Mouse (Mus musculus) midbrain, embryonic 12.5 days (tissue): ENCODE results near the gene Slc6a17. TPM values are rescaled to one million over a fixed set of nuclear protein-coding genes. Genes with fewer than 3 reads are reported as not detected.

ENCODE experiments used
- ATAC-seq: fragments of 200-750 bp; cut with Nextera tagmentation; 2 replicates; pipeline ENCODE4 v1.8.0; 2017; ENCODE audit warnings: low read depth, moderate TSS enrichment, moderate library complexity; ENCODE audit not compliant: low FRiP score
- H3K27ac ChIP-seq: fragments of 300-500 bp; sonication (generic); replicated peaks from 2 replicates; pipeline ENCODE4 v1.5.1; 2016; ENCODE audit warnings: mild to moderate bottlenecking
- H3K27me3 ChIP-seq: fragments of 300-500 bp; sonication (generic); 2 replicates; pipeline ENCODE4 v1.6.1; 2016; ENCODE audit warnings: mild to moderate bottlenecking
- H3K36me3 ChIP-seq: fragments of 300-500 bp; sonication (generic); 2 replicates; pipeline ENCODE4 v1.6.1; 2016
- H3K4me1 ChIP-seq: fragments of 300-500 bp; sonication (generic); 2 replicates; pipeline ENCODE4 v1.6.1; 2016
- H3K4me2 ChIP-seq: fragments of 300-500 bp; sonication (generic); replicated peaks from 2 replicates; pipeline ENCODE4 v1.6.1; 2016; ENCODE audit warnings: mild to moderate bottlenecking, moderate library complexity
- H3K4me3 ChIP-seq: fragments of 300-500 bp; sonication (generic); 2 replicates; pipeline ENCODE4 v1.5.1; 2016; ENCODE audit warnings: mild to moderate bottlenecking
- H3K9ac ChIP-seq: fragments of 300-500 bp; sonication (generic); replicated peaks from 2 replicates; pipeline ENCODE4 v1.6.1; 2016; ENCODE audit warnings: mild to moderate bottlenecking, moderate library complexity
- H3K9me3 ChIP-seq: fragments of 300-500 bp; sonication (generic); 2 replicates; pipeline ENCODE4 v1.6.1; 2016; ENCODE audit warnings: mild to moderate bottlenecking
- WGBS: fragments of 180-500 bp; shearing (Covaris S2); methylation state at CpG from one replicate; pipeline ENCODE4 v1.1.7; 2016; 5-methylcytosine and 5-hydroxymethylcytosine counted together
- polyA plus RNA-seq: library from polyadenylated mRNA; unstranded; fragments of >200 nt; fragmentation: Nextera tagmentation; extraction: Ambion mirVana; gene quantifications from 2 replicates; pipeline ENCODE4 v1.2.1, GENCODE M21; 2016

Slc6a17 gene
- polyA plus RNA-seq, 1 experiment from 2014 or later, result 4.2 TPM

DNA sequence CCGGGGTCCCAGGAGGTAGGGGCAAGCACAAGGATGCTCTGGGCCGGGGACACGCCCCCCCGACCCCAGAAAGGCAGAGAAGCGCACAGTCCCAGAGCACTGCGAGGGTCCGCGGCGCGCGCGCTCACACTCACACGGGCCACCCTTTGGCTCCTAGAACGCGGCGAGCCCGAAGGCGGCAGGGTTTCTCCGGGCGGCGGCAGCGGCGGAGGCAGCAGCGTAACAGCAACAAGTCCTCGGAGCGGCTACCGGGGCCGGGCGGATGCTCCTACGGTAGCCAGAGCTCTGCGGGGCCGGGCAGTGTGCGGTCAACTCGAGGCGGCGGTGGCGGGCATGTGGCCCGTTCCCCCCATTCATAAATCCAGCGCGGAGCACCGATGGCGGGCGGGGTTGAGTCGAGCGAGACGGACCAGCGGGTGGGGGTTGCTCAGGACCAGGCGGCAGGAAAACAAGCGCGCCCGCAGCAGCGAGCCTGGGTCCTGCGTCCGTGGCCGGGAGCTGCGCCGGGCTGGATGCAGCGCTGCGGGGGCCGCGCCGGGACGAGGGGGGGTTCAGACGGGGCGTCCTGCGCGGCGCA is 58.5 kb downstream of the Slc6a17 start, which contains the start of gene Kcnc4:
TSS of gene Kcnc4 (minus strand) at position 357 of the 577 bp plus-strand sequence.
- under 1% methylated on average over 67 of the region's 68 CpGs for WGBS
- H3K4me3 ChIP-seq, result peak within 1 kb of the TSS; percentile 47
- peak within 1 kb of the TSS; percentile 88 for H3K4me2 ChIP-seq
- no peaks in the 10 kb centered on the region for H3K9me3 ChIP-seq
- H3K27ac ChIP-seq, result no peak within 1 kb of the TSS
- peaks cover 94% of the 10 kb centered on the region for H3K27me3 ChIP-seq
- ATAC-seq, result peak; percentile 52
- H3K9ac ChIP-seq, result peak within 1 kb of the TSS; percentile 49
- no peaks in the 10 kb centered on the region for H3K36me3 ChIP-seq
- H3K4me1 ChIP-seq, result peaks cover 25% of the 10 kb centered on the region

DNA sequence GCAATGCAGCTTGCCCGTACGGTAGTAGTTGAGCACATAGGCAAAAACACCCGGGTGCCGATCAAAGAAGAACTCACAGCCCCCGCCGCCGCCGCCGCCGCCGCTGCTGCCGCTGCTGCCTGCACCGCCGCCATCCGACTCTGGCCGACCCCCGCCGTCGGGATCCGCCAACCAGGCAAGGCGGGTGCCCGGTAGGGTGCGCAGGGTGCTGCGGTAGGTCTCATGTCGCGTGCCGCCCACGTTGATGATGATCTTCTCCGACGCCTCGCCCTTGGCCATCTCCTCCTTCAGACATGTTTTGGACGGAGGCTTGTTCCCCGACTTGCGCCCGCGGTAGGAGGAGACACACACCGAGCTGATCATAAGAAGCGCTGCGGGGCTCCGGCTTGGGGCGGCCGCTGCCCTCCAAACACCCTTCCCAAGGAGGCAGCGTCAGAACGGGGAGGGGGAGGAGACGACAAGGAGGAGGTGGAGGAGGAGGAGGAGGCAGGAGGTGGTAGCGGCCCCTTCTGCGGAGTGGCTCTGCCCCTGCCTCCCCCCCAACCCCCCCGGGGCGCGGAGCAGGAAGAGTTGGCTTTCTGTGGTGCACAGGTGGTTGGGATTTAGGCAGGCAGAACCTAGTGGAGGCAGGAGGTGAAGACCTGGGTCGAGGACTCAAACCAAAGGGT is 59.2 kb downstream of the Slc6a17 start:
- no peak overlapping the region for H3K27ac ChIP-seq
- H3K4me3 ChIP-seq, result peak overlapping the region; percentile 47
- under 1% methylated on average over 51 of the region's 51 CpGs for WGBS
- H3K9me3 ChIP-seq, result no peaks in the 10 kb centered on the region
- peak overlapping the region; percentile 88 for H3K4me2 ChIP-seq
- H3K27me3 ChIP-seq, result peaks cover 94% of the 10 kb centered on the region
- ATAC-seq, result no peak
- peak overlapping the region; percentile 49; the same call in 1 of the 2 replicates for H3K9ac ChIP-seq
- no peaks in the 10 kb centered on the region for H3K36me3 ChIP-seq
- H3K4me1 ChIP-seq, result peaks cover 25% of the 10 kb centered on the region

DNA sequence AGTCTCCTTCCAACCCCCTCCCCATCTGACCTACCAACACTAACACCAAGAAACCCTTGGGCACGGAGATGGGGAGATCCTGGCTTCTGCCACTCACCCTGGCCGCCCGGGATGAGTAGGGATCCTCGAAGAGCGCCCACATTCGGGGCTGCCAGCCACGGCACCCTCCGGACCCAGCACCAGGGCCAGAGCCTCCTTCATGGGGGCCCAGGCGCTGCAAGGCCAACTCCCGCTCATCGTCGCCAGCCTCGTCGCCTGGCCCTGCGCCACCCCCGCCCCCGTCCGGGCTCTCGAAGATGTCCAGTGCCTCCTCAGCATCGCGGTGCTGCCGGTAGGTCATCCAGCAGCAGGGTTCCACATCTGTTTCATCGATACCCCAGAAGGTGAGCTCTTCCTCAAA is 59.7 kb downstream of the Slc6a17 start:
- Histone ChIP-seq H3K27me3 (peaks cover 94% of the 10 kb centered on the region), H3K36me3 (no peaks in the 10 kb centered on the region), H3K4me2 (peak overlapping the region; percentile 88), H3K4me3 (peak overlapping the region; percentile 47), H3K9ac (no peak overlapping the region), H3K9me3 (no peaks in the 10 kb centered on the region), H3K4me1 (peaks cover 25% of the 10 kb centered on the region), H3K27ac (no peak overlapping the region)
- WGBS, result 4% methylated on average over 23 of the region's 23 CpGs
- ATAC-seq, result no peak

DNA sequence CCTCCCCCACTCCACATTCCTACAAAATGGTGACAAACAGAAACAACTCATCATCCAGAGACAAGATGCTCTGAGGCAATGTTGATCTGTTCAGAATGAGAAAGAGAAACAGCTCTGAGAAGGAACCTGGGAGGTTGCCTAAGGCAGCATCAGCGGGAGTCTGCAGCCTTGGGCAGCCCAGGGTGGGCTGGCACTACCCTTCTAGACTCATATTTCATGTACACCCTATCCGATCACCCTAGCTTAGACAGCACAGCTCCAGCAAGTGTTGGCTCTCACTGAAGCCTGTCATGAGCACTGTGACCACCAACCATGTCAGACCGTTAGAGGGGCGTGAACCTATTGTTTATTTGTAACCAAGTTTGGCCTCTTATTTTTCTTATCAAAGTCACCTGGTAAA is 63.5 kb downstream of the Slc6a17 start:
- peaks cover 58% of the 10 kb centered on the region for H3K27me3 ChIP-seq
- WGBS, result 89% methylated on average over 4 of the region's 4 CpGs
- H3K4me2 ChIP-seq, result no peak overlapping the region
- peaks cover 14% of the 10 kb centered on the region for H3K4me1 ChIP-seq
- no peak overlapping the region for H3K27ac ChIP-seq
- no peak for ATAC-seq
- H3K4me3 ChIP-seq, result no peak overlapping the region
- no peak overlapping the region for H3K9ac ChIP-seq
- H3K36me3 ChIP-seq, result no peaks in the 10 kb centered on the region
- H3K9me3 ChIP-seq, result no peaks in the 10 kb centered on the region

DNA sequence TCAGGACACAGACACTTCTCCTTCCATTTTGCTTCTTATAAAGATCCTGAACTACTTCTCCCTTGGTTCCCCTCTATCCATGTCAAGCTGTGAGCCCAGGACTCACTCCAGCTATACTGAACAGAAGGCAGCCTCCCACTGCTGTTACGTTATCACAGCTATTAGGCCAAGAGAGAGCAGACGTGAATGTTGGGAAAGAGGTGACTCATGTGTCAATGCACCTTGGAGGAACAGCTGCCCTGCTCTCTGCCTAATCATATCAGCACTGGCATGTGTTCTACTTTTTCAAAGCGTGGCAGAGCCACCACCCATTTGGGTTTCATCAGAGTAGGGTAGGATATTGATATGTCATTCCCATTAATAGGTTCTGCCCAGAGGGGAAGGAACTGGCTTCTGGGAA is 71.0 kb downstream of the Slc6a17 start:
- H3K27me3 ChIP-seq, result no peaks in the 10 kb centered on the region
- no peaks in the 10 kb centered on the region for H3K9me3 ChIP-seq
- WGBS, result 82% methylated on average over 3 of the region's 3 CpGs
- H3K4me2 ChIP-seq, result no peak overlapping the region
- H3K9ac ChIP-seq, result no peak overlapping the region
- no peaks in the 10 kb centered on the region for H3K4me1 ChIP-seq
- H3K36me3 ChIP-seq, result no peaks in the 10 kb centered on the region
- no peak overlapping the region for H3K27ac ChIP-seq
- no peak overlapping the region for H3K4me3 ChIP-seq
- no peak for ATAC-seq

DNA sequence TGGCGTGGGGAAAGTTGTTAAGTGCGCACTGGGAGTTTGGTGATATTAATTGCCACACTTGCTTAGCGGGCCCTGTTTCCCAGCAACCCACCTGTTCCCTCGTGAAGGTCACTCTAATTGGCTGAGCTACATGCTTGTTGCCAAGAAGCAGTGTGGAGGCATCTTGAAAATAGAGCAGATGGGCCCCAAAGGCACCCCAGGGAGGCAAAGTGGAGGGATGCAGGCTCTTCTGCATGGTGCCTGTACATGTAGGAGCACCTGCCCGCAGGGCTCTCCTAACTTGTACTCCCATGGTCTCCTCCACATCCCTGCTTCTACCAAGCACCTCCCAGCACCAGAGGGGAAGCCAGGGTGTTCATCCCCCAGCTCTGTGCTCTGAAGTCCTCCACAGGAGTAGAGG is 74.0 kb downstream of the Slc6a17 start:
- no peaks in the 10 kb centered on the region for H3K36me3 ChIP-seq
- no peaks in the 10 kb centered on the region for H3K9me3 ChIP-seq
- H3K4me1 ChIP-seq, result no peaks in the 10 kb centered on the region
- H3K27ac ChIP-seq, result no peak overlapping the region
- no peak overlapping the region for H3K4me3 ChIP-seq
- WGBS, result 82% methylated on average over 5 of the region's 5 CpGs
- ATAC-seq, result no peak
- H3K9ac ChIP-seq, result no peak overlapping the region
- no peak overlapping the region for H3K4me2 ChIP-seq
- H3K27me3 ChIP-seq, result no peaks in the 10 kb centered on the region; the same call in 1 of the 2 replicates

DNA sequence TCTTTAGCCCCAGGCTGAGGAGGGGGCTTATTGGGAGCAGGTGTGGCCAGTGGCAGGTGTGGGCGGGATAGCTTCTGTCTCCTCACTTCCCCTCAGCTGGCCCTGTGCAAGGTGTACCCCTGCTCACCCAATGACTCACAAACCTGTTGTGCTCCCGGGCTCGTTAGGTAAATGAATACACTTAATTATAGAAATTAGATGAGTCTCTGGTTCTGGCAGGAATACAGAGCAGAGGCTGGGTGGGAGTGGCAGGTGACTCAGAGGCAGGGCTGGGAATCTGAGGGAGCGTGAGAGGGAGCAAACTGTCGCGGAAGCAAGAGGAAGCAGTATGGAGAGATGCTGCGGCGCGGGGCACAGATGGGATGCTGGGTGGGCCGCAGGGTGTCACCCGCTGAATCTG is 75.6 kb downstream of the Slc6a17 start:
- no peak for ATAC-seq
- H3K9me3 ChIP-seq, result no peaks in the 10 kb centered on the region
- H3K4me1 ChIP-seq, result no peaks in the 10 kb centered on the region
- H3K36me3 ChIP-seq, result no peaks in the 10 kb centered on the region
- 87% methylated on average over 11 of the region's 11 CpGs for WGBS
- no peak overlapping the region for H3K4me2 ChIP-seq
- no peak overlapping the region for H3K27ac ChIP-seq
- H3K4me3 ChIP-seq, result no peak overlapping the region
- no peak overlapping the region for H3K9ac ChIP-seq
- no peaks in the 10 kb centered on the region; the same call in 1 of the 2 replicates for H3K27me3 ChIP-seq

DNA sequence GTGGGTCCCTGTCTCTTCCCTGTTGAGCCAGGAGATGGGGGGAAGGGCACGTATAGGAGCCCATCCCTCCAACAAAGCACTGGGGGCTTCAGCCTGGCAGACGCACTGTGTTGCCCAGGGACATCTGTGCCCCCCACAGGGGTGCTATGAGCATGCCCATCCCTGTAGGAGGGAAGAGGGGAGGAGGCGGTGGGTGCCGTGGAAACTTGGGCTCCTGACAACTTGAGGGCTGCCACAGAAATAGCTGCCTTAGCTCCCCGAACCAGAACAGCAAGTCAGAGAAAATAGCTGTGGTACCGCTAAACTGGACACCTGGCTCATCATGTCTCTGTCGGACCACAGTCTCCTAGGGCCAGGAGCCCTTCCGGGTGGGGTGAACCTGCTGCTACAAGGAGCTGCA is 76.5 kb downstream of the Slc6a17 start:
- Histone ChIP-seq H3K4me2 (no peak overlapping the region), H3K4me3 (no peak overlapping the region), H3K27me3 (no peaks in the 10 kb centered on the region; the same call in 1 of the 2 replicates), H3K36me3 (no peaks in the 10 kb centered on the region), H3K9me3 (no peaks in the 10 kb centered on the region), H3K27ac (no peak overlapping the region), H3K4me1 (no peaks in the 10 kb centered on the region), H3K9ac (no peak overlapping the region)
- 81% methylated on average over 8 of the region's 8 CpGs for WGBS
- no peak for ATAC-seq

DNA sequence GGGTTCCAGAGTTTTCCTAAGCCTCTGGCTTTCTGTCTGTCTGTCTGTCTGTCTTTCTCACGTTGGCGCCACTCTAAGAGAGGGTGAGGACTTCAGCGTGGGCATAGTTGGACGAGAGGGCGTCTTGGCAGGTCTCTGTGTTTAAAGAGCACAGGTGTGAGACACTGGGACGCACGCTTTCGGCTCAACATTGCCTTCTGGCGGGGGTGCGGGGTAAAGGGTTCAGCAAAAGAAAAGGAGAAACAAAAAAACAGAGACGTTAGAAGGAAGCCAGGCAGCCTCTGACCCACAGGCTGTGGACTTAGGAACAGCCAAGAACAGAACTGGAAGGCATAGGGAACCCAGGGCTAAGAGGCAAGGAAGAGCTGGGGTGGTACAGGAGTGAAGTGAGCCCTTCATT is 78.5 kb downstream of the Slc6a17 start:
- Histone ChIP-seq H3K4me3 (no peak overlapping the region), H3K9me3 (no peaks in the 10 kb centered on the region), H3K4me1 (no peaks in the 10 kb centered on the region), H3K27me3 (no peaks in the 10 kb centered on the region; the same call in 1 of the 2 replicates), H3K36me3 (no peaks in the 10 kb centered on the region), H3K27ac (no peak overlapping the region), H3K9ac (no peak overlapping the region), H3K4me2 (no peak overlapping the region)
- 85% methylated on average over 11 of the region's 11 CpGs for WGBS
- no peak for ATAC-seq

DNA sequence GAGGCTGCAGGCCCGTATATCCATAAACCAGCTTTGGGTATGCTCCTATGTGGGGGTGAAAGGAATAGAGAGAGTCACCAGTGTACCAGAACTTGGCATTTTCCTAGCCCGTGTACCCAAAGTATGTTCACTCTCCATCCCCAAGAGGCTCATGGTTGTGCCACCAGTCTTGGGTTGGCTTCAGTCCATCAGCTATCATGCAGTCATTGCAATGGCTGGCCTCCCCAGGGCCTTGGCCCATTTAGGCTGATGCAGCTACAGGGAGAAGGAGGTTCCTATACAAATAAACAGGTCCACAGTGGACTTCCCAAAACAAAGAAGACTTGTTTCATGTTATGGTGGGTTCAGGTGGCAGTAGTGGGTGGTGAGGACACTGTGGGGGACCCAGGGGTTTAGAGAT is 80.2 kb downstream of the Slc6a17 start:
- WGBS, result 87% methylated on average over 2 of the region's 2 CpGs
- Histone ChIP-seq H3K36me3 (no peaks in the 10 kb centered on the region), H3K4me2 (no peak overlapping the region), H3K27me3 (no peaks in the 10 kb centered on the region; the same call in 1 of the 2 replicates), H3K9ac (no peak overlapping the region), H3K4me1 (peaks cover 2% of the 10 kb centered on the region; the same call in 1 of the 2 replicates), H3K4me3 (no peak overlapping the region), H3K9me3 (no peaks in the 10 kb centered on the region), H3K27ac (no peak overlapping the region)
- no peak for ATAC-seq

DNA sequence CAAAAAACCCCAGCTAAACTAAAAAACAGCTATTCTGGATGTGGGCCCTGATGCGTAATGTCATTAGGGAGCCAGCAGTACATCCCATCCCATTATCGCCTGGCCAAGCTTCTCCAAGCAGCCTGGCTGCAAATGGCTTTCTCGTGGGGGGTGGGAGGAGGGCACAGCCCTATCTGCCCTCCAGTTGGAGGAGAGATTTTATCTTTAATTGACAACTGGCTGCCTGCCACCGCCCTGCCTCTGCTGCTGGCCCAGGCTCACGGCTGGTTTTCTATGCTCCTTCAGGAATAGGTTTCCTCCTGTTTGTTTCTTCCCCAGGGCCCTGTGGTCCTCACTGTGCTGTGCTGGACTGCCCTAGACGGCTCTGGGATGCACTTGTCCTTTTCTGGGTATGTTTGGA is 81.4 kb downstream of the Slc6a17 start:
- H3K27me3 ChIP-seq, result no peaks in the 10 kb centered on the region; the same call in 1 of the 2 replicates

DNA sequence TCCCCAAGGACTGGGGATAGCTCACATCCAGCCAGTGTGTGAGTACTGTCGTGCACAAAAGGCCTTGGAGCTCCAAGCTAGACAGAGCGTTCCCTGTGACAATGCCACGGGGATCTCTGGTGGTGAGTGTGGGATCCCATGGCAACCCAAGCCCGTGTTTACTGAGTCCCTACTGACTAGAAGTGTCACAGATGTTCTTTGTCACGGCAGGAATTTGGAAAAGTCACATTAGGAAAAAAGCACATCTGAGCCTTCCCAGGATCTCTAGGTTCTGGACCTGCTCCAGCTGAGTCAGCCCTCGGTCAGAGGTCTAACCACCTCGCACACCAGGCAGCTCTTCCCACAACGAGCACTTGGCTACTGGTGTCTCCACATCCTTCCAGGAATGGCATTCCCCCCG is 84.2 kb downstream of the Slc6a17 start:
- no peak for ATAC-seq
- H3K4me2 ChIP-seq, result no peak overlapping the region
- H3K9ac ChIP-seq, result no peak overlapping the region
- H3K9me3 ChIP-seq, result no peaks in the 10 kb centered on the region
- no peak overlapping the region for H3K27ac ChIP-seq
- 59% methylated on average over 9 of the region's 9 CpGs for WGBS
- H3K36me3 ChIP-seq, result no peaks in the 10 kb centered on the region
- H3K4me3 ChIP-seq, result no peak overlapping the region
- H3K4me1 ChIP-seq, result peaks cover 5% of the 10 kb centered on the region; the same call in 1 of the 2 replicates
- no peaks in the 10 kb centered on the region for H3K27me3 ChIP-seq

More for the DNA sequence above, 81.4 kb downstream of the Slc6a17 start:
- H3K4me2 ChIP-seq, result no peak overlapping the region
- no peak overlapping the region for H3K4me3 ChIP-seq
- H3K4me1 ChIP-seq, result peaks cover 2% of the 10 kb centered on the region; the same call in 1 of the 2 replicates
- no peaks in the 10 kb centered on the region for H3K9me3 ChIP-seq
- no peaks in the 10 kb centered on the region for H3K36me3 ChIP-seq
- WGBS, result 74% methylated on average over 6 of the region's 6 CpGs
- H3K27ac ChIP-seq, result no peak overlapping the region
- H3K9ac ChIP-seq, result no peak overlapping the region
- no peak for ATAC-seq
